Mouse (Mus musculus) hindbrain, embryonic 13.5 days (tissue): ENCODE measurements at regions not wholly inside any gene's neighbourhood (a gene's known extent, or its start where the extent isn't known, plus 50 kb on each side); places are given as distances from the start of the nearest gene placed in this dataset.
"Not testable (repeated sequence)": the region's sequence is repeated elsewhere in the genome, so short reads cannot be mapped to it uniquely, and the experiment has no call there.

Experiments
- ATAC-seq: fragments of 200-750 bp; cut with Nextera tagmentation; 2 replicates; pipeline ENCODE4 v1.8.0; 2017; ENCODE audit warnings: moderate TSS enrichment; ENCODE audit not compliant: low FRiP score
- H3K27ac ChIP-seq: fragments of 300-500 bp; sonication (generic); 2 replicates; pipeline ENCODE4 v1.5.1; 2015; ENCODE audit warnings: inconsistent platforms, mild to moderate bottlenecking, moderate library complexity
- H3K27me3 ChIP-seq: fragments of 300-500 bp; sonication (generic); 2 replicates; pipeline ENCODE4 v1.6.1; 2015; ENCODE audit warnings: mild to moderate bottlenecking, inconsistent platforms
- H3K36me3 ChIP-seq: fragments of 300-500 bp; sonication (generic); 2 replicates; pipeline ENCODE4 v1.6.1; 2015; ENCODE audit warnings: mild to moderate bottlenecking, inconsistent platforms
- H3K4me1 ChIP-seq: fragments of 300-500 bp; sonication (generic); replicated peaks from 2 replicates; pipeline ENCODE4 v1.6.1; 2015; ENCODE audit warnings: inconsistent platforms
- H3K4me2 ChIP-seq: fragments of 300-500 bp; sonication (generic); 2 replicates; pipeline ENCODE4 v1.6.1; 2015; ENCODE audit warnings: inconsistent platforms, mild to moderate bottlenecking, moderate library complexity
- H3K4me3 ChIP-seq: fragments of 300-500 bp; sonication (generic); 2 replicates; pipeline ENCODE4 v1.5.1; 2015; ENCODE audit warnings: mild to moderate bottlenecking, inconsistent platforms
- H3K9ac ChIP-seq: fragments of 300-500 bp; sonication (generic); 2 replicates; pipeline ENCODE4 v1.6.1; 2015; ENCODE audit warnings: mild to moderate bottlenecking, inconsistent platforms
- H3K9me3 ChIP-seq: fragments of 300-500 bp; sonication (generic); 2 replicates; pipeline ENCODE4 v1.6.1; 2016; ENCODE audit warnings: inconsistent platforms
- WGBS: fragments of 180-500 bp; shearing (Covaris S2); methylation state at CpG from one replicate; pipeline ENCODE4 v1.1.7; 2015; 5-methylcytosine and 5-hydroxymethylcytosine counted together

- 91% methylated on average over 8 of the region's 8 CpGs for whole genome bisulfite sequencing
Measured at GRCm38 (mm10) chr17:52351293-52351692, 251.2 kb upstream of the Kcnh8 start.

GRCm38 (mm10) chr17:52350696-52351095, 251.8 kb upstream of the Kcnh8 start:
- Histone ChIP-seq H3K4me1 (no peaks in the 10 kb centered on the region), H3K4me3 (no peak overlapping the region), H3K27me3 (no peaks in the 10 kb centered on the region), H3K4me2 (no peak overlapping the region), H3K9ac (no peak overlapping the region), H3K36me3 (no peaks in the 10 kb centered on the region), H3K27ac (no peak overlapping the region), H3K9me3 (no peaks in the 10 kb centered on the region)
- no peak for ATAC-seq

More at GRCm38 (mm10) chr17:52351293-52351692, 251.2 kb upstream of the Kcnh8 start:
- no peak overlapping the region for H3K27ac ChIP-seq
- ATAC-seq = no peak
- no peaks in the 10 kb centered on the region for H3K27me3 ChIP-seq
- no peak overlapping the region for H3K4me3 ChIP-seq
- no peak overlapping the region for H3K4me2 ChIP-seq
- H3K36me3 ChIP-seq = no peaks in the 10 kb centered on the region
- H3K9me3 ChIP-seq = no peaks in the 10 kb centered on the region
- H3K4me1 ChIP-seq = no peaks in the 10 kb centered on the region
- no peak overlapping the region for H3K9ac ChIP-seq

- Histone ChIP-seq H3K4me3 (no peak overlapping the region), H3K9me3 (no peaks in the 10 kb centered on the region)
- WGBS = 84% methylated on average over 5 of the region's 5 CpGs
Measured at GRCm38 (mm10) chr17:52349872-52350271, 252.6 kb upstream of the Kcnh8 start.

GRCm38 (mm10) chr17:52348481-52349083, 253.9 kb upstream of the Kcnh8 start:
- WGBS = 79% methylated on average over 8 of the region's 8 CpGs
- Histone ChIP-seq H3K27me3 (no peaks in the 10 kb centered on the region), H3K36me3 (no peaks in the 10 kb centered on the region), H3K4me1 (no peaks in the 10 kb centered on the region), H3K9me3 (no peaks in the 10 kb centered on the region), H3K4me3 (no peak overlapping the region), H3K27ac (no peak overlapping the region), H3K4me2 (no peak overlapping the region), H3K9ac (no peak overlapping the region)
- no peak for ATAC-seq

More at GRCm38 (mm10) chr17:52349872-52350271, 252.6 kb upstream of the Kcnh8 start:
- Histone ChIP-seq H3K4me2 (no peak overlapping the region), H3K9ac (no peak overlapping the region), H3K27ac (no peak overlapping the region), H3K4me1 (no peaks in the 10 kb centered on the region), H3K27me3 (no peaks in the 10 kb centered on the region), H3K36me3 (no peaks in the 10 kb centered on the region)
- no peak for ATAC-seq

- WGBS = 75% methylated on average over 1 of the region's 1 CpGs
- H3K27ac ChIP-seq = no peak overlapping the region
- H3K4me3 ChIP-seq = no peak overlapping the region
- no peaks in the 10 kb centered on the region for H3K9me3 ChIP-seq
- H3K4me2 ChIP-seq = no peak overlapping the region
- ATAC-seq = no peak
- H3K4me1 ChIP-seq = no peaks in the 10 kb centered on the region
- H3K36me3 ChIP-seq = no peaks in the 10 kb centered on the region
- no peaks in the 10 kb centered on the region for H3K27me3 ChIP-seq
- no peak overlapping the region for H3K9ac ChIP-seq
Measured at GRCm38 (mm10) chr17:52320586-52320985, 281.9 kb upstream of the Kcnh8 start.

- Histone ChIP-seq H3K36me3 (no peaks in the 10 kb centered on the region), H3K27me3 (no peaks in the 10 kb centered on the region), H3K4me2 (no peak overlapping the region), H3K27ac (no peak overlapping the region), H3K4me1 (no peaks in the 10 kb centered on the region), H3K9ac (no peak overlapping the region), H3K9me3 (no peaks in the 10 kb centered on the region), H3K4me3 (no peak overlapping the region)
- WGBS = 92% methylated on average over 3 of the region's 3 CpGs
- ATAC-seq = no peak
Measured at GRCm38 (mm10) chr17:52316976-52317375, 285.5 kb upstream of the Kcnh8 start.

GRCm38 (mm10) chr17:52315879-52316278, 286.6 kb upstream of the Kcnh8 start:
- Histone ChIP-seq H3K36me3 (no peaks in the 10 kb centered on the region), H3K4me1 (no peaks in the 10 kb centered on the region), H3K27me3 (no peaks in the 10 kb centered on the region), H3K4me3 (no peak overlapping the region), H3K4me2 (no peak overlapping the region), H3K9ac (no peak overlapping the region), H3K27ac (no peak overlapping the region), H3K9me3 (no peaks in the 10 kb centered on the region)
- WGBS = 88% methylated on average over 2 of the region's 2 CpGs
- no peak for ATAC-seq

GRCm38 (mm10) chr17:52315456-52315855, 287.1 kb upstream of the Kcnh8 start:
- H3K9ac ChIP-seq, H3K4me2 ChIP-seq, ATAC-seq, H3K4me3 ChIP-seq, H3K9me3 ChIP-seq, H3K36me3 ChIP-seq, H3K27ac ChIP-seq, H3K4me1 ChIP-seq, H3K27me3 ChIP-seq: not testable (repeated sequence)
- WGBS = 54% methylated on average over 2 of the region's 2 CpGs

- no peaks in the 10 kb centered on the region for H3K36me3 ChIP-seq
- H3K4me3 ChIP-seq = no peak overlapping the region
- H3K4me1 ChIP-seq = no peaks in the 10 kb centered on the region
- H3K4me2 ChIP-seq = no peak overlapping the region
- H3K27ac ChIP-seq = no peak overlapping the region
- H3K27me3 ChIP-seq = no peaks in the 10 kb centered on the region
- no peak overlapping the region for H3K9ac ChIP-seq
- WGBS = 92% methylated on average over 1 of the region's 1 CpGs
- no peak for ATAC-seq
- H3K9me3 ChIP-seq = no peaks in the 10 kb centered on the region
Measured at GRCm38 (mm10) chr17:52312043-52312442, 290.5 kb upstream of the Kcnh8 start.

GRCm38 (mm10) chr17:52308789-52309188, 293.7 kb upstream of the Kcnh8 start:
- H3K4me3 ChIP-seq = no peak overlapping the region
- no peak for ATAC-seq
- H3K4me1 ChIP-seq = no peaks in the 10 kb centered on the region
- H3K36me3 ChIP-seq = no peaks in the 10 kb centered on the region
- 88% methylated on average over 5 of the region's 5 CpGs for WGBS
- H3K27ac ChIP-seq = no peak overlapping the region
- H3K27me3 ChIP-seq = no peaks in the 10 kb centered on the region
- no peaks in the 10 kb centered on the region for H3K9me3 ChIP-seq
- no peak overlapping the region for H3K4me2 ChIP-seq
- H3K9ac ChIP-seq = no peak overlapping the region

GRCm38 (mm10) chr17:52304133-52304532, 298.4 kb upstream of the Kcnh8 start:
- Histone ChIP-seq H3K27ac (no peak overlapping the region), H3K4me1 (no peaks in the 10 kb centered on the region), H3K36me3 (no peaks in the 10 kb centered on the region), H3K27me3 (no peaks in the 10 kb centered on the region), H3K9me3 (no peaks in the 10 kb centered on the region), H3K4me3 (no peak overlapping the region), H3K9ac (no peak overlapping the region), H3K4me2 (no peak overlapping the region)
- ATAC-seq = no peak
- 80% methylated on average over 4 of the region's 4 CpGs for WGBS

- H3K4me1 ChIP-seq = no peaks in the 10 kb centered on the region
- ATAC-seq = no peak
- 94% methylated on average over 4 of the region's 4 CpGs for WGBS
Measured at GRCm38 (mm10) chr17:52303320-52303719, 299.2 kb upstream of the Kcnh8 start.

GRCm38 (mm10) chr17:52299769-52300168, 302.7 kb upstream of the Kcnh8 start:
- no peaks in the 10 kb centered on the region for H3K27me3 ChIP-seq
- no peak overlapping the region for H3K27ac ChIP-seq
- no peak overlapping the region for H3K9ac ChIP-seq
- no peaks in the 10 kb centered on the region for H3K9me3 ChIP-seq
- H3K4me1 ChIP-seq = no peaks in the 10 kb centered on the region
- H3K36me3 ChIP-seq = no peaks in the 10 kb centered on the region
- WGBS = 94% methylated on average over 4 of the region's 4 CpGs
- no peak overlapping the region for H3K4me2 ChIP-seq
- H3K4me3 ChIP-seq = no peak overlapping the region
- ATAC-seq = no peak

More at GRCm38 (mm10) chr17:52303320-52303719, 299.2 kb upstream of the Kcnh8 start:
- no peak overlapping the region for H3K27ac ChIP-seq
- no peak overlapping the region for H3K4me3 ChIP-seq
- H3K4me2 ChIP-seq = no peak overlapping the region
- H3K27me3 ChIP-seq = no peaks in the 10 kb centered on the region
- no peaks in the 10 kb centered on the region for H3K9me3 ChIP-seq
- H3K36me3 ChIP-seq = no peaks in the 10 kb centered on the region
- no peak overlapping the region for H3K9ac ChIP-seq
